Mouse (Mus musculus): ENCODE data around the gene Suv39h1.
"Not testable (repeated sequence)": the region's sequence is repeated elsewhere in the genome, so short reads cannot be mapped to it uniquely, and the experiment has no call there.

Gene Suv39h1

DNA sequence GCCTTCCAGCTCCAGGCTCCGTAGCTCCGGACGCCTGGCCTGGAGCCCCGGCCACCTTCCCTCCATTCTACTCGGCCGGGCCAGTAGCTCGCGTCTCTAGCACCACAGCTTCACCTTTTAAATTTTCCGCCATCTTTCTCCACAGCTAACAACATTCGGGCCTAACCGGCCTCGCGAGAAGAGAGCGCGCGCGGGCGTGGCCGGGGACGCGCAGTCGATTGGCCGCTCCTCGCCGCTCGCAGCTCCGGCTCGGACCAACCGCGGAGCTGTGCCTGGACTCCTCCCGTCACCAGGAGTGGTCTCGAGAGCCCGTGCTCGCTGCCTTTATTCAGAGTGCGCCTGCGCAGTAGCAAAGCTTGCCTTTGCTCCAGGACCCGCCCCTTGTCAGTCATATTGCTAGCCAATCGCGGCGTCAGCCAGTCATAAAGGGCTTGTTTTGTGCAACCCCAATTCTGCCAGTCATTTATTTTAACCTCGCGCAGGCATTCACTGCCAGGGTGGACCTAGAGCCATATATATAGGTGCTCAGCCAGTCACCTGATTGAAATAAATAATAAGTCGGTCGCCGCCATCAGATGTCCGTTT is at the start of gene Suv39h1:
Gene Suv39h1 (minus strand): TSS at position 331 of the 585 bp plus-strand sequence.
- peak; percentile 95 to 96 for DNase-seq (ENCODE audit: low spot score in 2 of 2)

DNA sequence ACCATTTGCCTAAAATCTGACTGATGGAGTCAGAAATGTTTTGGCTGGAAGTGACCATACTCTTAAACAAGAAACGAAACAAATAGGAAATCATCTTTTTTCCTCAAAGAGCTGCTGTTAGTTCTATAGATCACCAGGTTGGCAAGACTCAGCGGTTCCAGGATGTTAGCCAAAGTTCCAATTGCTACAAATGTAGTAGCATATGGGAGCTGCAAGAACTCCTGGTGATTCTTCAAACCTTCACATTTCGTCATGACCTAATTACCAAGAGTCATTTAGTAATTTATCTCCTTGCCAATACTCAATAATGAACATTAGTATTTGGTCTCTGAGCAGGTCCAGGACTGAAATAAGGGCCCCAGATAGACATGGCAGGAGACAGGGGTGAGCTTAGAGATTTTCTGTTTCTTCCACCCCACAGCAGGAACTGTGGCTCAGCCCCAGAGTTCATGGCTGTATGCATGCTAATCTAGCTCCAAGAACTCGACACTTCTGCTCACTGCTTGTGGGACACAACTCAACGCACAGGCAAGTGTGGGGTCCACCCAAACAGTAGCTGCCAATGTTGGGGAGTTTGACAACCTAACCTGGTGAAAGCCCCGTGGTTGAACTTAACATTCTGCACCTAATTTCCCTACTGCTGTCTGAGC is 49.4 kb upstream of the Suv39h1 start:
- no peak for DNase-seq (ENCODE audit: low spot score in 2 of 2)

DNA sequence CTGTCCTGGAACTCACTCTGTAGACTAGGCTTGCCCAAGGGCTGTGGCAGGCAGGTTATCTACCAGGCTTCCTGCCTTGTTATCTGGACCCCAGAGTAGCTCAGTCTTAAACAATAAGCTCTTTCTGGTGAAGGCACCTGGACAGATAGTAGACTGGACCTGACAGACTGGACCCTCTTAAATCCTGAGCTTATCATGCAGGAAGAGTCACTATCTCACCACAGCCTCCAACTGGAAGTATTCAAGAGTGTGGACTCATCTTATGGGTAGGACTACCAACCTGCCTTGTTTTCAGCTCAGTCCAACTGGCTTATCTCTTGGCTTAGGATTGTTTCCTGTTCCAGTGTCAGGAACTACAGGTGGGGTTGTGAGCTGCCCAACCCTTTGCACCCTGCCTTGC is 42.7 kb upstream of the Suv39h1 start:
- no peak for DNase-seq (ENCODE audit: low spot score in 2 of 2)

DNA sequence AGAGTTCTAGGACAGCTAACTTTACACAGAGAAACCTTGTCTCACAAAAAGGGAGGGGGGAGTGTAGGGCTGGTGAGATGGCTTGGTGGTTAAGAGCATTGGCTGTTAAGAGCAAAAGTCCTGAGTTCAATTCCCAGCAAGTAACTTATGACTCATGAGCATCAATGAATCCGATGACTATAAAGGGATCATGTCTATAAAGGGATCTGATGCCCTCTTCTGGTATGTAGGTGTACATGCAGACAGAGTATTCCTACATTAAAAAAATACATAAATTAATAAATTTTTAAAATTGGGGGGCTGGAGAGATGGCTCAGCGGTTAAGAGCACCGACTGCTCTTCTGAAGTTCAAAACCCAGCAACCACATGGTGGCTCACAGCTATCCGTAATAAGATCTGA is 40.7 kb upstream of the Suv39h1 start:
- no peak for DNase-seq (ENCODE audit: low spot score in 2 of 2)

DNA sequence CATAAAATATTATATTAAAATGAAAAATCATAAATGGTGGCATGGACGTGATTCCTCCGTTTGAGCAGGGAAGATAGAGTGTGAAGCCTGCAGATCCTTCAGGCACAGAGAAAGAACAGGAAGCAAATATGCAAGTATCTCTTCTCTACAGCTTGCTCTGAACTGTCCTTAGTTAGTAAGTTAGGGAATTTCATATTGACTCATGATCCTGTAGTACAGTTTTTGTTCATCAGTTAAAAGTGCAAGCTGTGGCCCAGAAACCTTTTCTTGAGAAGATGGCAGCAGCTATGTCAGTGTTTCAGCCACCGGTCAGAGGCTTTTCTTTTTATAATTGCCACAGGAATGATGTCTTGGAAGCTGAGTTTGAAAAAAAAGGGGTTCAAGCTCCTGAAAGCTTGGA is 30.5 kb upstream of the Suv39h1 start:
- no peak for DNase-seq (ENCODE audit: low spot score in 2 of 2)

DNA sequence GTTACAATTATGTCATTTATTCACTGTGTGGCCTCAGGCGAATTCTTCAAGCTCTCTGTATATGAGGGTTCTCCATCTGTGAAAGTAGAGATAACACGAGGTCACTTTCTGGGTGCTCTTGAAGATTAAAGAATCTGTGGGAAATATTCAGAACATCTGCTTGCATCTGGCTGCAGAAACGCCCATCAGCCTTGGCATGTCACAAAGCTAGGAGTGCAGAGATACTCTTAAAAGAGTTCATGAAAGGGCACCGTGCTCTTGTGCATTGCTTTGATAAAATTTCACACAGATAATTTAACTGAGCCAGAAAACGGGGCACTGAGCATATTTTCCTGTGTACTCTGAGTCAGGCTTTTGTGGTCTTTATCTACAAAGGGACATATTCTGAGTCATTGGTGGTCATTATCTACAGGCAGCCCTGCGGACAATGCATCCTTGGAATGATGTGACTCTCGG is 27.7 kb upstream of the Suv39h1 start:
- DNase-seq (ENCODE audit: low spot score in 2 of 2) = peak in 1 of 2 experiments; percentile 15

DNA sequence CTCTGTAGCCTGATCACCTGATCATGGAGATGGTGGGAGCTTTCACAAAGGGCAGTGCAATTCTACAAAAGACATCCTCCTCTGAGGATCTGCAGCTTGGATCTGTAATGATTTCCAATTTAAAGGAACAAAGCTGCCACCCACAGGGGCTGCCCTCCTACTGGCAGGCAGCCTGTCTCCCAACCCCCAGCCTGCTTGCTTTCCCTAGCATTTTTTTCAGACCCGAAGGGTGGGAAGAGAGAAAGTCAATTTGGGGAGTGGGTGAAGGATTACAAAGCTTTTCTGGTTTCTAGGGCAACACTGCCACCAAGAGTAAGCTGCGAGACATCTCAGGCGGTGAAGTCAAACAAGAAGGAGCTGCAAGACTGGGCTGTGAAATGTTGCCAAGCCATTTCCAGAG is 26.5 kb upstream of the Suv39h1 start:
- no peak for DNase-seq (ENCODE audit: low spot score in 2 of 2)

DNA sequence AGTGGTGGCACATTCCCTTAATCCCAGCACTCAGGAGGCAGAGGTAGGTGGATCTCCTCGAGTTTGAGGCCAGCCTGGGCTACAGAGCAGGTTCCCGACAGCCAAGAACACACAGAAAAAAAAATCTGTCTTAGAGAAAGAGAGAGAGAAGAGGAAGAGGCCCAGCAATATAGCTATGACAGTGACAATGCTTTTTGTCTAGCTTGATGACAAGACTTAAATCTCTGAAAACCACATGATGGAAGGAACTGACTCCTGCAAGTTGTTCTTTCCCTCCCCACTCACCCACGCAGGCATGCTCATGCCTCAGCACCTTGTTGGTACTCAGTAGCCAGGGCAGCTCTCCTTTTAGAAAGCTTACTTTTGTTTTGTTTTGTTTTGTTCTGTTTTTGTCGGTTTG is 24.9 kb upstream of the Suv39h1 start:
- no peak for DNase-seq (ENCODE audit: low spot score in 2 of 2)

DNA sequence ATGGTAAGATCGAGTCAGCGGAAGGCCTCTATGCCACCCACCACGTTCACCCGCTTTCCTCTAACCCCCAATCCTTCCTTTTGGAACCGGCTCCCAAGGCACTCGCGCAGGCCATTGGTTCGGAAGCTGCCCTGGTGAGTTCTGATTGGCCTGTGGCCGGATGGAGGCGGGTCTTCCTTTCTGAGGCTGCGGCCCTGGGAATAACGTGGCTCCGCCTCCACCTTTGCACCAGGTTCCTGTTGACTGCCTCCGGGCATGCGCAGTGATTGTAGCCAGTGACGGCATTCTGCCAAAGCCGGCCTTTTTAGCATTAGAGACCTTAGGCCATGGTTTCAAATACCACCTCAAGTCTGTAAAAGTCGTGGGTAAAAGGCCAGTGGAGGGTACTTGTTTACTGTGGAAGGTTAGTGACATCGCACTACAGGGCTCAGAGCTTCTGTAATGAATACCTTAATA is 22.3 kb upstream of the Suv39h1 start:
- peak; percentile 96 to 97 for DNase-seq (ENCODE audit: low spot score in 2 of 2)

DNA sequence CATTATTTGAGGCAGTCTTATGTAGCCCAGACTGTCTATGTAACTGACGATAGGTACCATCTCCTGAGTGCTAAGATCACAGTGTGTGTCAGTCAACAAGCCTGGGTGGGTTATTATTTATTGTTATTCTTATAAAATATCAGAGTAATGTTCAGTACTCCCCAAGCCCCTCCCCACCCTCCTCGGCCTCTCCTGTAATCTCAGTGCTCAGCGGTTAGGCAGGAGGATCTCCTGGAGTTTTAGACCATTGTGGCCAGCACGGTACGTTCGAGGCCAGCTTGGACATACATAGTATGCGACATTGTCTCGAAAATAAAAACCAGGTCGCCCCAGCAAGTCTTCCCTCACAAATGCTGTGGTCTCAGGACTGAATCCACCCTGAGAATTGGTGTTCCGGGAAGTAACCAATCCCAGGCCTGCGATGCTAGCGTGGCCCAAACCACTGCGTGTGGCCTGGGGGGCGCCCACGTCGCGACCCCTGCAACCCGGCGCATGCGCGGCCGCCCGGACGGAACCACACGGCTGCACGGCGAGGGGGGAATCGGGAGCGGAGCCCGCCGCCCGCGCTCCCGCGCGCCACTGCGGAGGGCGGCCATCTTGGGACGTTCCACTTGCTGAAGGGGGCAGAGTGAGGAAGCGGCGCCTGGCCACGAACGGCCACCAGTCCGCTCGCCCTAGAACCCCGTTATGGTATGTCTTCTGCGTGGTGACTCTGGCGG is 21.7 kb upstream of the Suv39h1 start:
- DNase-seq (ENCODE audit: low spot score in 2 of 2) = peak; percentile 75 to 86

DNA sequence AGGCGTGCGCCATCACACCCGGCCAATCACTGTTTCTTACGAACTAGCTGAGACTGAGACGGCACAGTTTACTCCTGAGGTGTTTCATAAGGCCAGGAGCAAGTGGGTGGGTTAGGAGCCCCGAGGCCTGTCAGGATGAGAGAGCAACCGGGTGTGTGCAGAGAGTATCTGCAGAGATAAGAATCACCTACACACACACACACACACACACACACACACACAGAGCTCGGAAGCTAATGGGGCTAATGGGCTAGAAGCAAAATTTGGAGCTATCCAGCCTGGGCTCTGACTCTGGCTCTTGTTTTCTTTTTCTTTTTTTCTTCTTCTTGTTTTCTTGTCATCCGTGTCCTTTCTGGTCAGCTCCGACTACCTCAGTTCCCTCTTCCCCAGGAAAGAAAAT is 21.0 kb upstream of the Suv39h1 start:
- DNase-seq (ENCODE audit: low spot score in 2 of 2) = no peak

DNA sequence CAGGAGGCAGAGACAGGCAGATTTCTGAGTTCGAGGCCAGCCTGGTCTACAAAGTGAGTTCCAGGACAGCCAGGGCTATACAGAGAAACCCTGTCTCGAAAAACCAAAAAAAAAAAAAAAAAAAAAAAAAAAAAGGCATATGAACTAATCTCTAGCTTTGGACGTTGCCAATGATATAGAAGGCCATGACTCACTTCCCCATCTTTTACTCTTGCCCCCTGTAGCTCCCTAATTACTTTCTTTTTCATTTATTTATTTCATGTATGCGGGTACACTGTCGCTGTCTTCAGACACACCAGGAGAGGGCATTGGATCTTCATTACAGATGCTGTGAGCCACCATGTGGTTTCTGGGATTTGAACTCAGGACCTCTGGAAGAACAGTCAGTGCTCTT is 16.4 kb upstream of the Suv39h1 start:
- DNase-seq (ENCODE audit: low spot score in 2 of 2) = not testable (repeated sequence)

DNA sequence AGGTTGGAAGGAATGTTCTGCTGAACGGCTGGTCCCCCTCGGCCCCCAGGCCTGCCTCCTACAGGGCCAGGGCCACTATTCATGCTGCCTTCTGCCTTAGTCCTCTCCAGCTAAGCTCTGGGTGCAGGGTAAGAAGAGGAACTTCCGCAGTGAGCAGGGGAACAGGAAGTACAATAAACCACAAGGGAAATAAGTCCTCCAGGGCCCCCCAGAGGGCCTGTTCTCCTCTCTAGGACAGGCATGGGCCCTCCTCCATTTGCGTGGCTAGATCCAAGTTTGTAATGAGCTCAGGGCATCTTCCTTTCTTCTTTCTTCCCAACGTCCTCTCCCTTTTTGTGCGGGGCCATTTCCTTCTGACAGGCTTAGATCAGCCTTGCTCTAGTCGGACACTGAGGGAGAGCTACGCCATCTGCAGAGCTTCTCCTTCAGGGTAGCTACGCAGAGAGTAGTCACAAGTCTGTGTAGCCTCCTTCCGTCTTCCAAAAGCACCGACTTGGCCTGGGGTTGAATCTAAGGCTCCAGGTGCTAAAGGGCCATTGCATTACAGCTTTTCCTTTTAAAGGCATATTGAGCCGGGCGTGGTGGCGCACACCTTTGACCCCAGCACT is 15.9 kb upstream of the Suv39h1 start, which contains the start of gene Was:
Gene Was (minus strand): TSS at position 153 of the 608 bp plus-strand sequence.
- peak; percentile 76 to 78 for DNase-seq (ENCODE audit: low spot score in 2 of 2)

DNA sequence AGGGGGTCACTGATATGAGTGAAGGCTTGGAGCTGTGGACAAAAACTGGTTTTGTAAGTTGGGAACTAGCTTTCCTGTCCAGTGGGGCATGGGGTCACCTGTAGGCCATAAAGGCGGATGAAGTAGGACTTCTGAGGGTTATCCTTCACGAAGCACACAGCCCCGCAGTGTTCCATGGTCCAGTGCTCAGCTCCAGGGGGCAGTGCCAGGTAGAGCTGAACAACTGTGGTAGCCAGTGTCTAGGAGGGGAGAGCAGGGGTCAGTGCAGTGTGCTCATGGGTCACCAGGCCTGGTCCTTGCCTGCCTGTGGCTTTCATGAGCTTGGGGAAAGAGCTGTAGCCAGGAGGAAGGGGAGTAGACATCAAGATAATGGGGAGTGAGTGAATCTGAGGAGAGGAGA is 15.2 kb upstream of the Suv39h1 start:
- no peak for DNase-seq (ENCODE audit: low spot score in 2 of 2)

DNA sequence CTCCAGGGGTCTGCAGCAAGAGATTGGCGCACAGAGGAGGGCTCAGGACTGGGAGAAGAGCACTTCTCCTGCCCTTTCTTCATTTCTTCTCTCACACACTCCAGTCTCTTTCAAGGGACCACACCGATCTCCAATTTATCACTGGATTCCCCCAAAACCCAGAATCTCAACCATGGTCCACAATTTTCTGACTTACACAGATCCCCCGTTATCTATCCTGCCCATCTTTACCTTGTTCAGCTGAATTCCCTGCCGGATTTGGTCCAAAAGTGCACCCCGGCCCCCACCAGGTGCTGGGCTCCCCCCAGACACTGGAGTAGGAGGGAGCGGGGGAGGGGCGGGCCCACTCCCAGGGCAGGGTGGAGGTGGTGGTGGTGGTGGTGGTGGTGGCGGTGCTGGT is 11.1 kb upstream of the Suv39h1 start:
- no peak for DNase-seq (ENCODE audit: low spot score in 2 of 2)

DNA sequence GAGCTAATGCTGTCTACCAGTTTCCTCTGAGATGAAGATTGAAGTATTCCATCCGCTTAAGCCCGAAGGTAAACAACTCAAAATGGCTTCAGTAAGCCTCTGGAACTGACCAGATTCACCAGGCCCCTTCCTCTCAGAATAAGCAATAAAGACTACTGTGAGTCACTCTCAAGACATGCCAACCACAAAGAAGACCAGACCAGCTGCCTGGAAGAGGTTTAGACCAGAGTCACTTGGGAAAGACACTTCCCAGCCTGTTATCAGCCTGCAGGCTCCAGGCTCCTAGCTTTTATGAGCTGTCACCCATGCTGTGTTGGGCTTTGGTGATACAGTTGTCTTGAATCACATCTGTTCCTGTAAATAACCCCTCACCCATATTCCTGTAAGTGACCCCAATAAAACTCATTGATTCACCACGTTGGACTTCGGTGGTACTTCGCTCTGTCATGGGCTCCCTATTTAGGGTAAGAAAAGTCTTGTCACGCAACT is 10.3 kb upstream of the Suv39h1 start:
- DNase-seq (ENCODE audit: low spot score in 2 of 2) = no peak

DNA sequence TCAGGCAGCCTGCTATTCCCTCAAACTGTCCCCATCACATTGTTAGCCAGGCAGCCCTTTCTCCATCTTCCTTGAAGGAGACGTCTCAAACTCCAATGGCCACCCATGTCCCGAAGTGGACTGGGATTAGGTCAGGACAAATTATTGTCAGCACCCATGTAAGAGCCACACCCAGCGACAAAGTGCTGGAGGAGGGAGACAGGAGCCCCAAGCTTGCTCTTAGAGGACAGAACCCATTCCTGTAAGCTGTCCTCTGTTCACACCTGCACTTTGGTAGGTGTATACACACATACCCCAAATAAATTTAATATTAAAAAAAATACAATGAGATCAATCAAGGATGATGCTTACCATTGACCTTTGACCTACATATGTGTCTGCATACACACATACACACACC is 544 bp upstream of the Suv39h1 start:
- DNase-seq (ENCODE audit: low spot score in 2 of 2) = no peak

DNA sequence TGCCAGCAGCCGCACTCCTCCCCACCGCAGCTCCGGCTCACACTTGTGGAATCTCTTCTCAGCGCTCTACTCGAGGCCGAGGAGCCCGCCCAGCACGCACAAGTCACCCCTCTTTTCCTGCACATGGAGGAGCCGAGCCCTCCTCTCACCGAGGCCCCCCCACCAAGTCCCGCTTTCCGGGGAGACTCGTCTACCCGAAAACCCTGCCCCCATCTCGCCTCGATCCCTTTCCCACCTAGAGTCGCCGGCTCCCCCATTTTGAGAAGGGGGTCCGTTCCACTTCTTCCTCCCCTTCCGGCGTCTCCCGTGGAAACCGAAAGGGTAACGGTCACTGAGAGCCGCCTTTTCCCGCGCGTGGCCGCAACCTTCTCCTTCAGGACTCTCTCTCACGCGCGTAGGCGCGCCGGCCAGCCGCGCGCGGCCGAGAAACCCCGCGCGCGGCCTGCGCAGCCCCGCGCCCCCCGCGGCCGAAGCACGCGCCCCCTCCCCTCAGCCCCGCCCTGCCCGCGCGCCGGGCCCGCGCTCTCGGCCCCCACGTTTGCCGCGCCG is 605 bp downstream of the Suv39h1 start:
- peak in 1 of 2 experiments; percentile 15 for DNase-seq (ENCODE audit: low spot score in 2 of 2)

DNA sequence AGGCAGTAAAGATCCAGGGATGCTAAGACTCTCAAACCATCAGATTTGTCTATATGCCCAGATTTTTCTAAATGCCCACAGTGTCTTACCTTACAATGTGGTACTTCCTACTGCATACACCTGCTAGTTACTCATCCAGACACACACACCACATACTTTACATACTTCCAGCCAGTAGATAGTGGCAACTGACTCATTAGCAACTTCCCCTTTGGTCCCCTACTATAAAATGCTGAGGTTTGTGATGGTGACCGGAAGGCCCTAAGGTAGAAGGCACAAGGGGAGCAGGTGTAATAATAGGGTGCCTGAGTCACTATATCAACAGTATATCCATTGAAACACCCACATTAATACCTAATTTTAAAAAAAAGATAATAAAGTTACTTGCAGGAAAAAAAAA is 5.4 kb downstream of the Suv39h1 start:
- no peak for DNase-seq (ENCODE audit: low spot score in 2 of 2)

DNA sequence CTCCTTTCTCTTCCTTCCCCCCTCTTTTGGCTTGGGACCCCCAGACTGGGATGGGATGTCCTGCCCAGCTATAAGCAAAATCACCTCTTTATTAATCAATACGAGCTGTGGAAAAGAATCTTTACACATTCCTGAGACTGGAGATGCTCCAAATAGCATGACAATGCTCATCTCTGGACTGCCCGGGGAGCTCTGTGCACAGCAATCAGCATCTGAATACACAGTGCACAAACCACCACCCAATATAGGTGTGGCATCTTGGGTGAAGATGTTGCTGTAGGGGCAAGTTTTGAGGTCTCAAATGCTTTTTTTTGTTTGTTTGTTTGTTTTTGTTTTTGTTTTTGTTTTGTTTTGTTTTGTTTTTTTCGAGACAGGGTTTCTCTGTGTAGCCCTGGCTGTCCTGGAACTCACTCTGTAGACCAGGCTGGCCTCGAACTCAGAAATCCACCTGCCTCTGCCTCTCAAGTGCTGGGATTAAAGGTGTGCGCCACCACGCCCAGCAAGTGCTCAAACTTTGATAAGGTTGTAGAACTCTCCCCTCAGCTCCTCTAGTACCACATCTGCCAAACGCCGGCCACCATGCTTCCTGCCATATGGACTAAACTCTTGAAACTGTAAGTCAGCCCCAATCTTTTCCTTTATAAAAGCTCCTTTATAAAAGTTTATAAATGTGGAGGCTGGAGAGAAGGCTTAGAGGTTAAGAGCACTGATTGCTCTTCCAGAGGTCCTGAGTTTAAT is 23.3 kb downstream of the Suv39h1 start:
- DNase-seq (ENCODE audit: low spot score in 2 of 2) = not testable (repeated sequence)

DNA sequence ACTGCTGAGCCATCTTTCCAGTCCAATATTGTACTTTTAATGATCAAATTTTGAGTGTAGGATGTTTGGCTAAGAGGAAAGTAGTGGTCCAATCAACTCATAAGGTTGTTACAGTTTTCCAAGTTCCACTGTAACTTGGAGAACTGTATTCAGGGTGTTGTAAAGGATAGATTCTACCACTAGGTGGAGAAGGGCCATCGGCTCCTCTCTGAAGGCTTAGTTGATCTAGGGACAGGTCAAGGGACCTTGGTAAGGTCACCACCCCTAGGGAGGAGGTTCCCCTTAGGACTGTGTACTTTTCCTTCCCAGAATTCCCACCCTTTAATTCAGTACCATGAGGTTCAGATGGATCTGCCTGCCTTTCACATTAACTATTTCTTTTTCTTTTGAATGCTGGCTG is 41.6 kb downstream of the Suv39h1 start:
- no peak for DNase-seq (ENCODE audit: low spot score in 2 of 2)

All from spleen, postnatal 36 days (tissue).